Mouse (Mus musculus): Measurements from ENCODE around the gene Cryl1. TPM values are rescaled to one million over a fixed set of nuclear protein-coding genes. Genes with fewer than 3 reads are reported as not detected.

Gene Cryl1
- total and polyA plus RNA-seq, 3 experiments: 9.7 to 21.4 (median 12.6) TPM

DNA sequence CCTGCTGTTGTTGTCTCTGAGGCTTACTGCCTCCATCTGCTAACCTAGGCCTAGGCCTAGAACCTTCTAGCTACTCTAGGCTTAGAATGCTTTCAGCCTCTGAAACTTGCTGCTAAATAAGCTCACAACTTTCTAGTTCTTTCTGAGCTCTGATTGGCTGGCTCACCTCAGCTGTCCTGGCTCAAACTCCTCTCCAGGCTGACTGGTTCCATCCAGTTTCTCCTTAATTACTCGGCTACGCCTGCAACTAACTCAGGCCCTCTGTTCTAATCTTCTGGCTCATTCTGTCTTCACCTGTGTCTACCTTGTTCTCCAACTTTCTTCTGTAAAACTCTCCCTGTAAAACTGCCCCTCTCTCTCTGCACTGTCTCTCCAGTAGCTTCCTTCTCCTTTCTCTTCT, 2.9 kb downstream of the Cryl1 start:
- no peak overlapping the region for H3K4me3 ChIP-seq (ENCODE audit: low read depth, low read length)
- H3K9me3 ChIP-seq (replicated peaks): no peaks in the 10 kb centered on the region
- peaks cover 45% of the 10 kb centered on the region for H3K4me1 ChIP-seq (ENCODE audit: insufficient read depth, low read depth, low read length)
- TF ChIP-seq GATA1 (IDR thresholded peaks at IDR 0.05; ENCODE audit: borderline replicate concordance, low read length) (no peak), CTCF (IDR thresholded peaks at IDR 0.05; ENCODE audit: low read depth, low read length) (no peak), POLR2AphosphoS5 (IDR thresholded peaks at IDR 0.05; ENCODE audit: insufficient replicate concordance, low read depth, low read length) (no peak), TAL1 (conservative IDR thresholded peaks at IDR 0.05; ENCODE audit: low read depth, low read length) (no peak), GATA2 (IDR thresholded peaks at IDR 0.05; ENCODE audit: borderline replicate concordance, low read depth, low read length) (no peak)
- DNase-seq (ENCODE audit: low spot score) (no peak), ATAC-seq (ENCODE audit: extremely low read depth, insufficient number of reproducible peaks, low FRiP score, poor library complexity, severe bottlenecking) (no peak)
- peaks cover 11% of the 10 kb centered on the region for H3K36me3 ChIP-seq (replicated peaks)
- no peaks in the 10 kb centered on the region for H3K27me3 ChIP-seq (ENCODE audit: insufficient read depth, low read length)

DNA sequence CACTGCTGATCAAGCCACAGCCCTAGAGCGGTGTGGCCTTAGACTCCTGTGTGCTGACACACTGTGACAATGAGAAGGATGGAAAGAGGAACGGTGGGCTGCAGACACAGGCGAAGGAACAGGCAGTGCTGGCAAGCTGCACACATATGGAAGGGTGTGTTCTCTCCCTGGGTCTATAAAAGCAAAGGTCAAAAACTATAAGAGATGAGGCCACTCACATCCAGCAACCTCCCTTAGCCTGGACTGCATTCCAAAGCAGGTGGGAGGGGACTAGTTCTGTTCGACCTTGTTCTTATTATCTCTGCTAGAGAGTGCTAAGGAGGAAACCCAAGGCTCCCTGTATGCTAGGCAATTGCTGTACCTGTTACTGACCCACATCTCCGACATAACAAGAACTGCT, 6.1 kb downstream of the Cryl1 start:
- ATAC-seq (ENCODE audit: extremely low read depth, insufficient number of reproducible peaks, low FRiP score, poor library complexity, severe bottlenecking) (no peak), DNase-seq (ENCODE audit: low spot score) (no peak)
- TF ChIP-seq GATA2 (IDR thresholded peaks at IDR 0.05; ENCODE audit: borderline replicate concordance, low read depth, low read length) (no peak), CTCF (IDR thresholded peaks at IDR 0.05; ENCODE audit: low read depth, low read length) (no peak), POLR2AphosphoS5 (IDR thresholded peaks at IDR 0.05; ENCODE audit: insufficient replicate concordance, low read depth, low read length) (no peak), TAL1 (conservative IDR thresholded peaks at IDR 0.05; ENCODE audit: low read depth, low read length) (no peak), GATA1 (IDR thresholded peaks at IDR 0.05; ENCODE audit: borderline replicate concordance, low read length) (no peak)
- Histone ChIP-seq H3K36me3 (replicated peaks) (peaks cover 14% of the 10 kb centered on the region), H3K9me3 (replicated peaks) (no peaks in the 10 kb centered on the region), H3K4me3 (ENCODE audit: low read depth, low read length) (no peak overlapping the region), H3K4me1 (ENCODE audit: insufficient read depth, low read depth, low read length) (peaks cover 38% of the 10 kb centered on the region), H3K27me3 (ENCODE audit: insufficient read depth, low read length) (no peaks in the 10 kb centered on the region)

DNA sequence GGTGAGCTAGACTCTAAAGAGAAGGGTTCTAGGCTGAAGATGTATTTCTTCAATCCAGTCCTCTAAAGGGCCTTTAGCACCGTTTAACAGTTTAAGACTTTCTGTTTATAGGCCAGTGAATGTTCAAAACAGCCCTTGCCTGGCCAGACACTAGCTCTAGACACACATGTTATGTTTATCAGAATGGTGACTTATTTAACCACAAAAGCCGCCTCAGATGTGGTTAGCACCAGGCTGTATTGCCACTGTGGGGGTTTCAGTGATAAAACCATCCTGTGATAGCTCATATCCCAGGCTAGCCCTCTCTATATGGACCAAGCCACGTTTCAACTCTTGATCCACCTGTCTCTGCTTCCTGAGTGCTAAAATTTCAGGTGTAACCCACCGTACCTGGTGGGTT, 6.7 kb downstream of the Cryl1 start:
- Histone ChIP-seq H3K27me3 (ENCODE audit: insufficient read depth, low read length) (no peaks in the 10 kb centered on the region), H3K4me1 (ENCODE audit: insufficient read depth, low read depth, low read length) (peaks cover 40% of the 10 kb centered on the region), H3K4me3 (ENCODE audit: low read depth, low read length) (no peak overlapping the region), H3K9me3 (replicated peaks) (no peaks in the 10 kb centered on the region), H3K36me3 (replicated peaks) (peaks cover 14% of the 10 kb centered on the region)
- ATAC-seq (ENCODE audit: extremely low read depth, insufficient number of reproducible peaks, low FRiP score, poor library complexity, severe bottlenecking): no peak
- no peak for DNase-seq (ENCODE audit: low spot score)
- no peak for TF ChIP-seq GATA1 (IDR thresholded peaks at IDR 0.05; ENCODE audit: borderline replicate concordance, low read length)
- no peak for TF ChIP-seq CTCF (IDR thresholded peaks at IDR 0.05; ENCODE audit: low read depth, low read length)
- no peak for TF ChIP-seq GATA2 (IDR thresholded peaks at IDR 0.05; ENCODE audit: borderline replicate concordance, low read depth, low read length)
- TF ChIP-seq TAL1 (conservative IDR thresholded peaks at IDR 0.05; ENCODE audit: low read depth, low read length): no peak
- TF ChIP-seq POLR2AphosphoS5 (IDR thresholded peaks at IDR 0.05; ENCODE audit: insufficient replicate concordance, low read depth, low read length): no peak

DNA sequence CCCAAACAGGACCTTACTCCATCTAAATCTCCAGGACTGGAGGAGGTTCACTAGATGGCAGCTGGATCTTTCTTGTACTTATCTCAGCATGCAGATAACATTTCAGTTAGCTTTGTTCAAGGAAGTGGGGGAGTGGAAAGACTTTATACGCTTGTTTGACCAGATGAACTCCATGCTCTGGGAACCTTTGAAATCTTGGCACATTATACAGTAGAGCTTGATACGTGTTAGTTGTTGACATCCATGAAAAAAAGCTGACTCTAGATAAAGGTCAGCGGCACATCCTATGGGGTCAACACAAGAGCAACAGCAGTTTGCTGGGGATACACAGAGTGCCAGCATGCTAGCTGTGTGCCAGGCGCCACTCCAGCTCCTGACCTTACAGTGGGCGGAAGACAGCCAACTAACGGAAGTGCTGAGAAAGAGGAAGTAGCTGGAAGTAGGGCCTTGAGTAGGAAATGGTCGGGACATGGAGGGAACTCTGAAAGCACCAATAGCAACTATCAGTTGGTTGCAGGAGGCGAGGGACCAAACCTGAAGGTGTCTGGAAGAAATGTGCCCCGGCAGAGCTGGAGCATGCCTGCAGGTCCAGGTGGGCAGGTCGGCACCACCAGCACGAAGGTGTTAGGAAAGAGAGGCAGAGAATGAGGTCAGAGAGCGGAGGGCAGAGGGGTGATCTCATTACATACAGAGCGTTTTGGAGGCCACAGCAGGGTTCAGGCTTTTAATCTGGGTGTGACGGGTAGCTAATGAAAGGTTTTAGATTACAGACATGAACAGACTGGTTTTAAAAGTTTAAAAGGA, 11.4 kb downstream of the Cryl1 start:
- no peaks in the 10 kb centered on the region for H3K27me3 ChIP-seq (ENCODE audit: insufficient read depth, low read length)
- H3K9me3 ChIP-seq (replicated peaks): no peaks in the 10 kb centered on the region
- peaks cover 38% of the 10 kb centered on the region for H3K4me1 ChIP-seq (ENCODE audit: insufficient read depth, low read depth, low read length)
- DNase-seq (ENCODE audit: low spot score) (peak; percentile 74), ATAC-seq (ENCODE audit: extremely low read depth, insufficient number of reproducible peaks, low FRiP score, poor library complexity, severe bottlenecking) (peak; percentile 85)
- TF ChIP-seq GATA2 (IDR thresholded peaks at IDR 0.05; ENCODE audit: borderline replicate concordance, low read depth, low read length) (no peak), CTCF (IDR thresholded peaks at IDR 0.05; ENCODE audit: low read depth, low read length) (no peak), POLR2AphosphoS5 (IDR thresholded peaks at IDR 0.05; ENCODE audit: insufficient replicate concordance, low read depth, low read length) (no peak)
- H3K4me3 ChIP-seq (ENCODE audit: low read depth, low read length): peak overlapping the region; percentile 68
- H3K36me3 ChIP-seq (replicated peaks): peaks cover 11% of the 10 kb centered on the region

DNA sequence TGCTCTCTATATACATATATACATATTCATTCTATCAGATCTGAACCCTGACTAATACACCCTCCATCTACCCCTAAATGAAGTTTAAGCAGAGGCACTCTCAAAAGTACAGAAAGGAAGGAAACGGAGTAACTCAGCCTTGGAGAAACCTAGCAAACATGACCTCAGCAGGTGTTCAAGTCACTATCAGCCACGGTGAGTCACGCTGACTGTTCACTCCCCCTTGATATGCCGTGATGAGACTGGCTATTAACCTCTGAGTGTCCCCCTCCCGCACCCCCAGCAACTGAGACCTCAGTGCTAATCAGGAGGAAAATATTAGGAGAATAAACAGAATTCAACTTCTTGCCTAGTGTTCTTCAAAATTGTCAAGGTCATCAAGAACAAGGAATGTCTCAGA, 12.7 kb downstream of the Cryl1 start:
- no peak for DNase-seq (ENCODE audit: low spot score)
- H3K27me3 ChIP-seq (ENCODE audit: insufficient read depth, low read length): no peaks in the 10 kb centered on the region
- no peak for TF ChIP-seq TAL1 (conservative IDR thresholded peaks at IDR 0.05; ENCODE audit: low read depth, low read length)
- TF ChIP-seq GATA1 (IDR thresholded peaks at IDR 0.05; ENCODE audit: borderline replicate concordance, low read length): no peak
- TF ChIP-seq POLR2AphosphoS5 (IDR thresholded peaks at IDR 0.05; ENCODE audit: insufficient replicate concordance, low read depth, low read length): no peak
- TF ChIP-seq GATA2 (IDR thresholded peaks at IDR 0.05; ENCODE audit: borderline replicate concordance, low read depth, low read length): no peak
- no peak for TF ChIP-seq CTCF (IDR thresholded peaks at IDR 0.05; ENCODE audit: low read depth, low read length)
- no peak overlapping the region for H3K4me3 ChIP-seq (ENCODE audit: low read depth, low read length)
- H3K9me3 ChIP-seq (replicated peaks): no peaks in the 10 kb centered on the region
- H3K4me1 ChIP-seq (ENCODE audit: insufficient read depth, low read depth, low read length): peaks cover 30% of the 10 kb centered on the region
- H3K36me3 ChIP-seq (replicated peaks): peaks cover 16% of the 10 kb centered on the region
- no peak for ATAC-seq (ENCODE audit: extremely low read depth, insufficient number of reproducible peaks, low FRiP score, poor library complexity, severe bottlenecking)

DNA sequence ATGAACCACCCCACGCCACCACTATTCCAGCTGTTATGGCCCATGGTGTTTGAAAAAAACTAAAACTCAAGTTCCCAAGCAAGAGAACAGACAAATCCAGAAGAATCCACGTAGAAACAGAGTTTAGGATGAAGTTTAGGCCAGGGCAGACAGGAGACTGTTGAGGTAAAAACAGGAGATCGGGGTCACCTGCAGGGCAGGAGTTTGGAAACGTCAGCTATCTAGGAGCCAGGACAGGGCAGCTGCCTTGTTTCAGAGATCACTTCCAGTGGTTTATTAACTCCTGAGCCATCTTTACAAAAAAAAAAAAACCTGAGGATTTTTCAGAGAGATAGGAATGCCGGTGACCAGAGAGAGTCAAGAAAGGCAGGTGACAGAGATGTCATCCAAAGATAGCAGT, 20.8 kb downstream of the Cryl1 start:
- TF ChIP-seq GATA1 (IDR thresholded peaks at IDR 0.05; ENCODE audit: borderline replicate concordance, low read length) (no peak), CTCF (IDR thresholded peaks at IDR 0.05; ENCODE audit: low read depth, low read length) (no peak), GATA2 (IDR thresholded peaks at IDR 0.05; ENCODE audit: borderline replicate concordance, low read depth, low read length) (no peak), POLR2AphosphoS5 (IDR thresholded peaks at IDR 0.05; ENCODE audit: insufficient replicate concordance, low read depth, low read length) (no peak), TAL1 (conservative IDR thresholded peaks at IDR 0.05; ENCODE audit: low read depth, low read length) (no peak)
- peaks cover 57% of the 10 kb centered on the region for H3K36me3 ChIP-seq (replicated peaks)
- no peaks in the 10 kb centered on the region for H3K27me3 ChIP-seq (ENCODE audit: insufficient read depth, low read length)
- no peak for DNase-seq (ENCODE audit: low spot score)
- H3K9me3 ChIP-seq (replicated peaks): no peaks in the 10 kb centered on the region
- H3K4me3 ChIP-seq (ENCODE audit: low read depth, low read length): no peak overlapping the region
- H3K4me1 ChIP-seq (ENCODE audit: insufficient read depth, low read depth, low read length): peaks cover 12% of the 10 kb centered on the region
- no peak for ATAC-seq (ENCODE audit: extremely low read depth, insufficient number of reproducible peaks, low FRiP score, poor library complexity, severe bottlenecking)

Measured in G1E (cell line).